Mouse (Mus musculus): ENCODE data around the gene Abhd10. TPM values are rescaled to one million over a fixed set of nuclear protein-coding genes. Genes with fewer than 3 reads are reported as not detected.

The Abhd10 gene
- total and polyA plus RNA-seq, 3 experiments = 13.8 to 20.1 (median 18.2) TPM

DNA sequence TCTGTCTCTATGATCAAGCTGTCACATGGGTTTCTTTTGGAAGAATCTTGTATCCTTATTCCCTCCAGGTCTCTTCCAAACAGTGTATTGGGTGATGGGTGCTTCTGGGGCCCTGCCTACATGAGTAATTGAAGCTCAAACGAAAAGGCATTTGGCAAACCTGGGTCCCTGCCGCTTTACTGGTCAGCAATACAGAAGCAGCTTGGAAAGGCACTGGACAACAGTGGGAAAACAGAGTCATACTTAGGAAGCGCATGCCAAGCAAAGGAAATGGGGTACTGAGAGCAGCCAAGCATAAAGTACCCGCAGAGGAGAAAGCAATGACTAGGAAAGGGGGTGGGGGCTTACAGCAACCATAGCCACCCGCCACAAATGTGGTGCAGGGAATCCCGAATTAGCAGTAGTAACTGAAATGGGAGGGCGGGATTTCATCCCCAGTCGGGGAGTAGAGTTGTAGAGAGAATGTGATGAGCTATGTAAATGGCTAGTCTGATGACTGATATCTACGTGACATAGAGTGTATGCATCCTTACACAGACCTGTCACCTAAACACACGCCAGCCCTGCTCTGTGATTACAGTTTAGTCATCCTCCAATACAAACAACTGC, 22.6 kb downstream of the Abhd10 start:
- no peak overlapping the region for H3K4me2 ChIP-seq (ENCODE audit: insufficient read depth, low read depth, poor library complexity, severe bottlenecking)
- H3K9me3 ChIP-seq (replicated peaks; ENCODE audit: low read length) = no peaks in the 10 kb centered on the region
- H3K4me3 ChIP-seq (replicated peaks in 1 of 3; ENCODE audit: low read depth in 2 of 3, low read length in 2 of 3, poor library complexity in 1 of 3) = no peak overlapping the region
- H3K36me3 ChIP-seq (replicated peaks in 1 of 2; ENCODE audit: control insufficient read depth in 1 of 2, insufficient read depth in 1 of 2, low read length in 1 of 2) = peaks cover 3 to 74% of the 10 kb centered on the region in 2 experiments
- no peak overlapping the region for H3K27ac ChIP-seq (ENCODE audit: insufficient read depth, low read depth)
- no peak for DNase-seq (ENCODE audit: extremely low read depth)
- TF ChIP-seq SMC3 (IDR thresholded peaks at IDR 0.05; ENCODE audit: low read depth, low read length) (no peak), NELFE (IDR thresholded peaks at IDR 0.05; ENCODE audit: low read depth, low read length) (no peak), ELF1 (IDR thresholded peaks at IDR 0.05; ENCODE audit: low read depth, low read length) (no peak)
- H3K9ac ChIP-seq (ENCODE audit: insufficient read depth, low read depth) = no peak overlapping the region
- no peaks in the 10 kb centered on the region for H3K79me2 ChIP-seq (replicated peaks; ENCODE audit: control insufficient read depth, extremely low read depth, insufficient read depth, poor library complexity, severe bottlenecking)
- no peaks in the 10 kb centered on the region for H3K27me3 ChIP-seq (replicated peaks)
- in situ Hi-C loops (cut with MboI; ENCODE audit: low pct_ligation_motif_present, low pct_unique_long_range_greater_than_20kb, low sequenced_read_pairs) (no loop called here), dilution Hi-C loops (cut with MboI; ENCODE audit: extremely low pct_ligation_motif_present, extremely low pct_unique_long_range_greater_than_20kb, low sequenced_read_pairs) (no loop called here)
- no peaks in the 10 kb centered on the region for H3K4me1 ChIP-seq (ENCODE audit: control insufficient read depth in 1 of 2, insufficient read depth in 2 of 2)

DNA sequence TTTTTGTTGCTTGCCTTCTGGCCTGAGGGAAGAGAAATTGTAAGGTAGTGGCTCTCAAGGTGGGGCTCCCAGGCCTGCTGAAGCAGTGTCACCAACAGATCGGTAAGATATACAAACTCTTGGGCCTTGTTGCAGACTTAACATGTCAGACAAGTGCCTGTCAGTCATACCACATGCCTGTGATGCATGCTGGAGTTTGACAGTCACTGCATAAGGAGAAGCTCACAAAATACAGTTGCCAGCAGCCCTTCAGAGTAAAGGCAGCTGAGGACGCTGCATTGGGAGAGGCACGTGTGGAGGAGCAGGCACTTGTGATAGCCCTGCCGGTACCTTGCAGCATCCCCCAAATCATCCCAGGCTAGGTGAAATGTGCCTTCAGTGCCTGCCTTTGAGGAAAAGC, 24.5 kb downstream of the Abhd10 start:
- peaks cover 3 to 66% of the 10 kb centered on the region in 2 experiments for H3K36me3 ChIP-seq (replicated peaks in 1 of 2; ENCODE audit: control insufficient read depth in 1 of 2, insufficient read depth in 1 of 2, low read length in 1 of 2)
- no peak for TF ChIP-seq CTCF (conservative IDR thresholded peaks at IDR 0.05 in 1 of 2, IDR thresholded peaks at IDR 0.05 in 1 of 2; ENCODE audit: low read depth in 2 of 2, low read length in 2 of 2)
- no peak for TF ChIP-seq ZKSCAN1 (IDR thresholded peaks at IDR 0.05; ENCODE audit: borderline replicate concordance, low read depth, low read length)
- no peak for TF ChIP-seq ETS1 (conservative IDR thresholded peaks at IDR 0.05; ENCODE audit: low read depth, low read length)
- no peak for TF ChIP-seq RAD21 (IDR thresholded peaks at IDR 0.05; ENCODE audit: low read depth, low read length)
- TF ChIP-seq IRF4 (IDR thresholded peaks at IDR 0.05; ENCODE audit: low read depth, low read length) = no peak
- TF ChIP-seq POLR2AphosphoS2 (IDR thresholded peaks at IDR 0.05; ENCODE audit: low read depth, low read length) = no peak
- TF ChIP-seq ZC3H11A (IDR thresholded peaks at IDR 0.05; ENCODE audit: low read depth, low read length) = no peak
- TF ChIP-seq GABPA (IDR thresholded peaks at IDR 0.05; ENCODE audit: insufficient replicate concordance, low read depth, low read length) = no peak
- TF ChIP-seq EP300 (IDR thresholded peaks at IDR 0.05; ENCODE audit: low read length) = no peak
- TF ChIP-seq USF1 (IDR thresholded peaks at IDR 0.05; ENCODE audit: low read depth, low read length) = no peak
- no peak for TF ChIP-seq SIN3A (IDR thresholded peaks at IDR 0.05; ENCODE audit: low read length)
- no peak for TF ChIP-seq SMC3 (IDR thresholded peaks at IDR 0.05; ENCODE audit: low read depth, low read length)
- no peak for TF ChIP-seq CHD2 (IDR thresholded peaks at IDR 0.05; ENCODE audit: low read length)
- TF ChIP-seq NELFE (IDR thresholded peaks at IDR 0.05; ENCODE audit: low read depth, low read length) = no peak
- no peak for TF ChIP-seq USF2 (conservative IDR thresholded peaks at IDR 0.05; ENCODE audit: low read depth, low read length)
- no peak for TF ChIP-seq MAX (IDR thresholded peaks at IDR 0.05; ENCODE audit: low read length)
- TF ChIP-seq MAFK (IDR thresholded peaks at IDR 0.05; ENCODE audit: insufficient replicate concordance, low read length) = no peak
- no peaks in the 10 kb centered on the region for H3K27me3 ChIP-seq (replicated peaks)
- in situ Hi-C loops (cut with MboI; ENCODE audit: low pct_ligation_motif_present, low pct_unique_long_range_greater_than_20kb, low sequenced_read_pairs) = no loop called here
- H3K9me3 ChIP-seq (replicated peaks; ENCODE audit: low read length) = no peaks in the 10 kb centered on the region
- H3K4me2 ChIP-seq (ENCODE audit: insufficient read depth, low read depth, poor library complexity, severe bottlenecking) = no peak overlapping the region
- dilution Hi-C loops (cut with MboI; ENCODE audit: extremely low pct_ligation_motif_present, extremely low pct_unique_long_range_greater_than_20kb, low sequenced_read_pairs) = no loop called here
- no peak overlapping the region for H3K4me3 ChIP-seq (replicated peaks in 1 of 3; ENCODE audit: low read depth in 2 of 3, low read length in 2 of 3, poor library complexity in 1 of 3)
- peaks cover 0 to 6% of the 10 kb centered on the region in 2 experiments; a peak in 1 of 4 replicates for H3K4me1 ChIP-seq (ENCODE audit: control insufficient read depth in 1 of 2, insufficient read depth in 2 of 2)
- H3K27ac ChIP-seq (ENCODE audit: insufficient read depth, low read depth) = no peak overlapping the region
- no peaks in the 10 kb centered on the region for H3K79me2 ChIP-seq (replicated peaks; ENCODE audit: control insufficient read depth, extremely low read depth, insufficient read depth, poor library complexity, severe bottlenecking)
- DNase-seq (ENCODE audit: extremely low read depth) = no peak
- H3K9ac ChIP-seq (ENCODE audit: insufficient read depth, low read depth) = no peak overlapping the region
